Mouse (Mus musculus): Measurements from ENCODE around the gene Rsl1. TPM values are rescaled to one million over a fixed set of nuclear protein-coding genes. Genes with fewer than 3 reads are reported as not detected.

The Rsl1 gene
- total RNA-seq (2017): 10.2 and 13.9 TPM in 2 replicates

- peak; percentile 97 to 99 for ATAC-seq (replicated peaks in 1 of 2; ENCODE audit: insufficient read depth in 1 of 2, low FRiP score in 2 of 2, low TSS enrichment in 1 of 2, low read depth in 1 of 2, poor library complexity in 2 of 2, severe bottlenecking in 2 of 2)
Measured at GRCm38 (mm10) chr13:67172991-67173722, at the start of gene Rsl1. Gene Rsl1 (plus strand): TSS chr13:67173182.

DNA sequence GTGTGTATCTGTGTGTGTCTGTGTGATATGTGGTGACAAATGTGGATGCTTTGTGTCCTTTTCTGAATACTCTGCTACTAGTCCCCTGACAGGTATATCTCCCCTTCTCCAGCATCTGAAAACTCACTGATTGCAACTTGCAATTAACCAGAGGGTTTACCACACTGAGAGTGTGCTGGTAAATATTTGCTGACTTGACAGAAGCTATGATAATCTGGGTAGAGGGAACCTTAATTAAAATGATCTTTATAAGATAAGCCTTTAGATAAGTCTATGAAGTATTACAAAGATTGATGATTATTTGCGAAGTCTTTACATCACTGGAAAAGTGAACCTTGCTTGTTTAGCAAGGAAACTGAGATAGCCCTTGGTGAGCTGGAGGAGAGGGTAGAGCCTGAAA, 48.5 kb upstream of the Rsl1 start:
- no peak for ATAC-seq (replicated peaks in 1 of 2; ENCODE audit: insufficient read depth in 1 of 2, low FRiP score in 2 of 2, low TSS enrichment in 1 of 2, low read depth in 1 of 2, poor library complexity in 2 of 2, severe bottlenecking in 2 of 2)

GRCm38 (mm10) chr13:67127507-67127906, 45.5 kb upstream of the Rsl1 start:
- 0 out of 4 replicates have a peak, but pooled peaks of 1 of the 2 experiments have one; percentile 20 for ATAC-seq (replicated peaks in 1 of 2; ENCODE audit: insufficient read depth in 1 of 2, low FRiP score in 2 of 2, low TSS enrichment in 1 of 2, low read depth in 1 of 2, poor library complexity in 2 of 2, severe bottlenecking in 2 of 2)

DNA sequence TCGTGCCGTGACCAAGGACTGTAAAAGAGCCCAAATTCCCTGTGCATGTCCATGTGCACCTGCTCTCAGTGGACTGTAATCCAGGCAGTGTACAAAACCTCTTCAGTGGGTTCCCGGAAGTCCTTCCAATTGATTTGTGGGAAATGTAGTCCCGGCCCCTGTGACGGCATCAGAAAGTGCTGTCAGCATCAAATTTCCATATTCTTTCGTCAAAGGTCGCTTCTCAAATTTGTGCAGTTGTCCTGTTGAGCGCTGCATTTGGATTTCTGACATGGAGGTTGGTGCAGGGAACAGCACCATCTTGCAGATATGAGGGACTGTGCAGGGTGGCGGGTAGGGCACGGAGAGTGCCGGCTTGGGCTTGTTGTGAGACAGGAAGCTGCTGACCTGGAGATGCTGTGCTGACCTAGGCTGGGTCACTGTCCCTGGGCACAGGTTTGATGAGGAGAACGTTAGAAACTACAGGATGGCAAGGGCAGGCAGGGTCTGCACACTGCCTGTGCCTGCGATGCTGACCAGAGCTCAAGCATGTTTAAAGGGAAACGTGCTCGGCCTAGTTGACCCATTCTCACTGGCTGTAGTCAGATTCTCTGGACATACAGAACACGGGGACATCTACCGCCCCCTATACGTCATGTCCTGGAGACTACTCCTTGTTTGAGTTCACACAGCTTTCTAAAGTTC, 44.8 kb upstream of the Rsl1 start:
- ATAC-seq (replicated peaks in 1 of 2; ENCODE audit: insufficient read depth in 1 of 2, low FRiP score in 2 of 2, low TSS enrichment in 1 of 2, low read depth in 1 of 2, poor library complexity in 2 of 2, severe bottlenecking in 2 of 2): peak; percentile 97

DNA sequence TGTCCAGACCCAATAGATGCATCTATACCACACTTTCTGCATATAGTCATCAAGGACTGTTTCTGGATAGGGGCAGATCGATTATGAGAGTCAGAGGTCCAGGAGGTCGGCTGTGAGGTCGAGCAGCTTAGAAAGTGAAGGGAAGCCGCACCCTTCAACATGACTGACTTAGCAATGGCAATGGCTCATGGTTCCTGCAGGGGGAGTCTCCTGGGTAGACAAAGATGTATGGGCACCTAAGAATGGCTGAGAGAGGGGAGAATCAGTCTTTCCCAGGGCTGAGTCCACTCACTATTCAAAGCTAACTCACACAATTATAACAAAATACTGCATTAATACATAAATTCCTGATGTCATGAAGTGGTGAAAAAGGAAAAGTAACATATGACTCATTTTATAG, 6.9 kb upstream of the Rsl1 start:
- peak; percentile 32 to 49; a peak in 1 of 4 replicates for ATAC-seq (replicated peaks in 1 of 2; ENCODE audit: insufficient read depth in 1 of 2, low FRiP score in 2 of 2, low TSS enrichment in 1 of 2, low read depth in 1 of 2, poor library complexity in 2 of 2, severe bottlenecking in 2 of 2)

- ATAC-seq (replicated peaks in 1 of 2; ENCODE audit: insufficient read depth in 1 of 2, low FRiP score in 2 of 2, low TSS enrichment in 1 of 2, low read depth in 1 of 2, poor library complexity in 2 of 2, severe bottlenecking in 2 of 2): no peak
Measured at GRCm38 (mm10) chr13:67173723-67174055, 707 bp downstream of the Rsl1 start.

GRCm38 (mm10) chr13:67194340-67194894, 21.4 kb downstream of the Rsl1 start, which contains the start of gene Zfp455:
Gene Zfp455 (plus strand): TSS chr13:67194506.
- peak; percentile 95 to 97 for ATAC-seq (replicated peaks in 1 of 2; ENCODE audit: insufficient read depth in 1 of 2, low FRiP score in 2 of 2, low TSS enrichment in 1 of 2, low read depth in 1 of 2, poor library complexity in 2 of 2, severe bottlenecking in 2 of 2)

DNA sequence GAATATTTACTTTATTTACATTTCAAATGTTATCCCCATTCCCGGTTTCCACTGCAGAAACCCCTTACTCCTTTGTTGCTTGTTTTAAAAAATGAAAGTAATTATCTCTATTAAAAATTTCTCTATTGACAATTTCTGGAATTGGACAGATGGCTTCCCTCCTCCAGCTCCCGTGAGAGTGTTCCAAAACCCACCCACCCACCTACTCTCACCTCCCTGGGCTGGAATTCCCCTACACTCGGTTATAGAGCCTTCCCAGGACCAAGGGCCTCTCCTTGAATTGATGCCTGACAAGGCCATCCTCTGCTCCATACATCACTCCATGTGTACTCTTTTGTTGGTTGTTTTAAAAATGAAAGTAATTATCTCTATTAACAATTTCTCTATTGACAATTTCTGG, 28.7 kb downstream of the Rsl1 start:
- ATAC-seq (replicated peaks in 1 of 2; ENCODE audit: insufficient read depth in 1 of 2, low FRiP score in 2 of 2, low TSS enrichment in 1 of 2, low read depth in 1 of 2, poor library complexity in 2 of 2, severe bottlenecking in 2 of 2): no peak

GRCm38 (mm10) chr13:67214015-67214607, 41.1 kb downstream of the Rsl1 start:
- peak; percentile 48 to 80; a peak in 3 of 4 replicates for ATAC-seq (replicated peaks in 1 of 2; ENCODE audit: insufficient read depth in 1 of 2, low FRiP score in 2 of 2, low TSS enrichment in 1 of 2, low read depth in 1 of 2, poor library complexity in 2 of 2, severe bottlenecking in 2 of 2)

Other genes starting within 250 kb of the Rsl1 start
- gene Zfp712, start 112.0 kb upstream of the Rsl1 start, total RNA-seq (2017): 5.5 and 8.1 TPM in 2 replicates
- 7.6 and 10.3 TPM in 2 replicates for gene Zfp708, start 75.2 kb upstream of the Rsl1 start, total RNA-seq (2017)
- 0.20 and 9.9 TPM in 2 replicates for gene Gm28557, start 64.6 kb upstream of the Rsl1 start, total RNA-seq (2017)
- gene Rslcan18, start 56.9 kb upstream of the Rsl1 start, total RNA-seq (2017): 0.38 and 0.89 TPM in 2 replicates
- gene Zfp759, start 51.5 kb upstream of the Rsl1 start, total RNA-seq (2017): 7.3 and 8.3 TPM in 2 replicates
- gene Zfp455, start 21.3 kb downstream of the Rsl1 start, total RNA-seq (2017): 4.4 and 6.6 TPM in 2 replicates
- gene Zfp458, start 105.3 kb downstream of the Rsl1 start, total RNA-seq (2017): 3.6 and 5.8 TPM in 2 replicates
- 1.5 TPM in 1 of 2 replicates, not detected in the other for gene Zfp457, start 133.3 kb downstream of the Rsl1 start, total RNA-seq (2017)
- 10.0 and 10.1 TPM in 2 replicates for gene Zfp595, start 159.4 kb downstream of the Rsl1 start, total RNA-seq (2017)
- gene Gm28044, start 187.4 kb downstream of the Rsl1 start, total RNA-seq (2017): 7.3 and 13.3 TPM in 2 replicates
- 8.2 and 11.0 TPM in 2 replicates for gene Zfp953, start 187.4 kb downstream of the Rsl1 start, total RNA-seq (2017)
- 3.2 and 3.8 TPM in 2 replicates for gene Gm28041, start 202.6 kb downstream of the Rsl1 start, total RNA-seq (2017)
- 5.9 and 6.1 TPM in 2 replicates for gene Zfp456, start 202.6 kb downstream of the Rsl1 start, total RNA-seq (2017)
- 7.4 and 13.6 TPM in 2 replicates for gene Zfp429, start 226.6 kb downstream of the Rsl1 start, total RNA-seq (2017)
- gene Zfp459, start 248.2 kb downstream of the Rsl1 start, total RNA-seq (2017): 3.0 and 16.1 TPM in 2 replicates

Measured in hematopoietic stem cell, adult 5-6 weeks (primary cell).